Mouse (Mus musculus) kidney, adult 2 months (tissue): Measurements from ENCODE around the gene Cdc20b. TPM values are rescaled to one million over a fixed set of nuclear protein-coding genes. Genes with fewer than 3 reads are reported as not detected.

Source experiments
- DNase-seq: peaks from one replicate; pipeline ENCODE4 v3.0.0; 2021
- H3K27ac ChIP-seq: fragments of 200-500 bp; 2 replicates; pipeline ENCODE4 v1.5.1; 2012; ENCODE audit warnings: low read depth, low read length, control low read depth, inconsistent platforms; ENCODE audit not compliant: insufficient read depth
- H3K27me3 ChIP-seq: fragments of 200-500 bp; replicated peaks from 2 replicates; pipeline ENCODE4 v1.6.1; 2012; ENCODE audit warnings: mild to moderate bottlenecking, moderate library complexity, low read length, inconsistent platforms; ENCODE audit not compliant: control insufficient read depth, insufficient read depth
- H3K36me3 ChIP-seq: fragments of 200-500 bp; 2 replicates; pipeline ENCODE4 v1.6.1; 2012; ENCODE audit warnings: mild to moderate bottlenecking, moderate library complexity, low read length, inconsistent platforms; ENCODE audit not compliant: control insufficient read depth, insufficient read depth
- H3K4me1 ChIP-seq: fragments of 200-500 bp; 2 replicates; pipeline ENCODE4 v1.6.1; 2011; ENCODE audit warnings: low read length; ENCODE audit not compliant: control insufficient read depth, insufficient read depth
- H3K4me3 ChIP-seq: fragments of 200-500 bp; 2 replicates; pipeline ENCODE4 v1.5.1; 2011; ENCODE audit warnings: mild to moderate bottlenecking, low read depth, low read length, control low read depth; ENCODE audit not compliant: insufficient read depth
- CTCF ChIP-seq: fragments of 200-500 bp; conservative IDR thresholded peaks from 2 replicates; pipeline ENCODE4 v1.5.1; 2011; ENCODE audit warnings: low read depth, mild to moderate bottlenecking, control low read depth, low read length, moderate library complexity, mixed read lengths; ENCODE audit not compliant: insufficient read depth, insufficient read length
- POLR2A ChIP-seq: fragments of 200-500 bp; IDR thresholded peaks from one replicate; pipeline ENCODE4 v1.6.1; 2011; ENCODE audit warnings: low read depth, low read length, control low read depth
- WGBS: fragments of 180-500 bp; shearing (Covaris S2); methylation state at CpG from one replicate; pipeline ENCODE4 v1.1.7; 2018; 5-methylcytosine and 5-hydroxymethylcytosine counted together
- polyA plus RNA-seq: library from polyadenylated mRNA; depleted of rRNA; stranded (reverse); fragments of >200 nt; gene quantifications from 2 replicates; pipeline ENCODE4 v1.2.3, GENCODE M21; 2012; rRNA removed

Gene Cdc20b
- 0.05 TPM in 1 of 2 replicates, not detected in the other for polyA plus RNA-seq

- no peak within 1 kb of the TSS for H3K27ac ChIP-seq
- TF ChIP-seq POLR2A: no peak
- TF ChIP-seq CTCF: no peak
- no peaks in the 10 kb centered on the region for H3K4me1 ChIP-seq
- H3K4me3 ChIP-seq: peak within 1 kb of the TSS; percentile 39
- DNase-seq: peak; percentile 39
- peaks cover 3% of the 10 kb centered on the region for H3K27me3 ChIP-seq
- no peaks in the 10 kb centered on the region for H3K36me3 ChIP-seq
- WGBS: 1% methylated on average over 46 of the region's 46 CpGs
Measured at GRCm38 (mm10) chr13:113034950-113035421, at the start of gene Cdc20b. Cdc20b (plus strand) TSS chr13:113035111.

GRCm38 (mm10) chr13:112985605-112986450 lies 49.1 kb upstream of the Cdc20b start:
- H3K4me1 ChIP-seq: 0 out of 2 replicates have a peak, but pooled peaks cover 3% of the 10 kb centered on the region
- H3K36me3 ChIP-seq: no peaks in the 10 kb centered on the region
- TF ChIP-seq CTCF: no peak
- no peak for TF ChIP-seq POLR2A
- DNase-seq: no peak
- H3K4me3 ChIP-seq: no peak overlapping the region
- 44% methylated on average over 18 of the region's 18 CpGs for WGBS
- H3K27ac ChIP-seq: no peak overlapping the region
- no peaks in the 10 kb centered on the region for H3K27me3 ChIP-seq

- H3K27me3 ChIP-seq: no peaks in the 10 kb centered on the region
- 7% methylated on average over 17 of the region's 17 CpGs for WGBS
Measured at GRCm38 (mm10) chr13:112986451-112986950, 48.4 kb upstream of the Cdc20b start.

GRCm38 (mm10) chr13:112987532-112987943 lies 47.4 kb upstream of the Cdc20b start, which contains the start of gene Ccno:
Ccno (plus strand) TSS chr13:112987802.
- H3K27me3 ChIP-seq: no peaks in the 10 kb centered on the region
- H3K4me3 ChIP-seq: peak within 1 kb of the TSS; percentile 47
- H3K36me3 ChIP-seq: no peaks in the 10 kb centered on the region
- 1% methylated on average over 47 of the region's 47 CpGs for WGBS
- DNase-seq: peak; percentile 98
- H3K27ac ChIP-seq: no peak within 1 kb of the TSS
- no peak for TF ChIP-seq CTCF
- peak; percentile 80 for TF ChIP-seq POLR2A
- H3K4me1 ChIP-seq: 0 out of 2 replicates have a peak, but pooled peaks cover 3% of the 10 kb centered on the region

More at GRCm38 (mm10) chr13:112986451-112986950, 48.4 kb upstream of the Cdc20b start:
- no peaks in the 10 kb centered on the region for H3K36me3 ChIP-seq
- H3K4me3 ChIP-seq: no peak overlapping the region
- no peak for TF ChIP-seq CTCF
- TF ChIP-seq POLR2A: no peak
- no peak overlapping the region for H3K27ac ChIP-seq
- no peak for DNase-seq
- H3K4me1 ChIP-seq: 0 out of 2 replicates have a peak, but pooled peaks cover 3% of the 10 kb centered on the region

- H3K27ac ChIP-seq: no peak overlapping the region
- no peak for DNase-seq
- no peak for TF ChIP-seq CTCF
- TF ChIP-seq POLR2A: no peak
- H3K36me3 ChIP-seq: no peaks in the 10 kb centered on the region
- H3K4me3 ChIP-seq: peak overlapping the region; percentile 47
- no peaks in the 10 kb centered on the region for H3K27me3 ChIP-seq
- 0 out of 2 replicates have a peak, but pooled peaks cover 3% of the 10 kb centered on the region for H3K4me1 ChIP-seq
- WGBS: under 1% methylated on average over 39 of the region's 39 CpGs
Measured at GRCm38 (mm10) chr13:112987991-112988390, 46.9 kb upstream of the Cdc20b start.

- Histone ChIP-seq H3K4me1 (peaks cover 4% of the 10 kb centered on the region; the same call in 1 of the 2 replicates), H3K36me3 (no peaks in the 10 kb centered on the region), H3K27me3 (peaks cover 4% of the 10 kb centered on the region; the same call in 1 of the 2 replicates), H3K27ac (no peak overlapping the region), H3K4me3 (no peak overlapping the region)
- TF ChIP-seq CTCF: no peak
- TF ChIP-seq POLR2A: no peak
- no peak for DNase-seq
- WGBS: 3% methylated on average over 19 of the region's 19 CpGs
Measured at GRCm38 (mm10) chr13:112988866-112989265, 46.0 kb upstream of the Cdc20b start.

GRCm38 (mm10) chr13:112989541-112989940 lies 45.4 kb upstream of the Cdc20b start:
- Histone ChIP-seq H3K27ac (no peak overlapping the region), H3K36me3 (no peaks in the 10 kb centered on the region), H3K4me1 (peaks cover 6% of the 10 kb centered on the region; the same call in 1 of the 2 replicates), H3K27me3 (peaks cover 7% of the 10 kb centered on the region), H3K4me3 (no peak overlapping the region)
- 4% methylated on average over 23 of the region's 23 CpGs for WGBS
- TF ChIP-seq CTCF: no peak
- TF ChIP-seq POLR2A: no peak
- no peak for DNase-seq
